Mouse (Mus musculus) heart, postnatal 0 days (tissue): ENCODE measurements around the gene Map2k6.

ENCODE experiments used
- CTCF ChIP-seq: IDR thresholded peaks from 2 replicates; pipeline ENCODE4 v1.5.1; 2016; ENCODE audit warnings: antibody characterized with exemption, control low read depth, low read depth
- EP300 ChIP-seq: IDR thresholded peaks from 2 replicates; pipeline ENCODE4 v1.6.1; 2016; ENCODE audit warnings: antibody characterized with exemption, low read depth

DNA sequence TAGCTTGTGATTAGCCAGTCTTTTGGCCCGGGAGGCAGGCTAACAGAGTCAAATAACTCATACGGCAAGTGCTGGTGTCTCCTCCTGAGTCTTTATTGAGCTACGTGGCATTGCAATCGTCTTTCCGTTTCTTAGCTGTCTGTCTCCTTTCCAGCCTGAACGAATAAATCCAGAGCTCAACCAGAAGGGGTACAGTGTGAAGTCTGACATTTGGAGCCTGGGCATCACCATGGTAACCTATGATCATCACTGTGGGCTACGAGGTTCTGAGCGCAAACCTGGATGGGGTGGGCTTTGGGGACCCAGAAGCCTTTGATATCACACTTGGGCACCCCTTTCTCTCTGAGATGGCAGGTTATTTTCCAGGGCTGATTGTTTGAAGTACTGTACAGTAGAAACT, 98.8 kb downstream of the Map2k6 start:
- TF ChIP-seq CTCF = no peak
- TF ChIP-seq EP300 = no peak
